Mouse (Mus musculus) limb, embryonic 12.5 days (tissue): ENCODE measurements around the gene Bco1. TPM values are rescaled to one million over a fixed set of nuclear protein-coding genes. Genes with fewer than 3 reads are reported as not detected.

Experiments
- ATAC-seq: fragments of 200-750 bp; cut with Nextera tagmentation; 2 replicates; pipeline ENCODE4 v1.8.0; 2017; ENCODE audit warnings: low read depth, moderate TSS enrichment; ENCODE audit not compliant: insufficient number of reproducible peaks, insufficient read depth, low FRiP score, low TSS enrichment
- H3K27ac ChIP-seq: fragments of 300-500 bp; sonication (generic); 2 replicates; pipeline ENCODE4 v1.5.1; 2016; ENCODE audit warnings: mild to moderate bottlenecking, moderate library complexity
- H3K27me3 ChIP-seq: fragments of 300-500 bp; sonication (generic); 2 replicates; pipeline ENCODE4 v1.6.1; 2016; ENCODE audit warnings: mild to moderate bottlenecking, moderate library complexity
- H3K36me3 ChIP-seq: fragments of 300-500 bp; sonication (generic); 2 replicates; pipeline ENCODE4 v1.6.1; 2016; ENCODE audit warnings: mild to moderate bottlenecking, moderate library complexity
- H3K4me1 ChIP-seq: fragments of 300-500 bp; sonication (generic); replicated peaks from 2 replicates; pipeline ENCODE4 v1.6.1; 2016
- H3K4me2 ChIP-seq: fragments of 300-500 bp; sonication (generic); 2 replicates; pipeline ENCODE4 v1.6.1; 2016; ENCODE audit warnings: mild to moderate bottlenecking, moderate library complexity
- H3K4me3 ChIP-seq: fragments of 300-500 bp; sonication (generic); replicated peaks from 2 replicates; pipeline ENCODE4 v1.5.1; 2016; ENCODE audit warnings: mild to moderate bottlenecking
- H3K9ac ChIP-seq: fragments of 300-500 bp; sonication (generic); replicated peaks from 2 replicates; pipeline ENCODE4 v1.6.1; 2016; ENCODE audit warnings: mild to moderate bottlenecking, moderate library complexity
- H3K9me3 ChIP-seq: fragments of 300-500 bp; sonication (generic); 2 replicates; pipeline ENCODE4 v1.6.1; 2016; ENCODE audit warnings: mild to moderate bottlenecking, moderate library complexity
- WGBS: fragments of 180-500 bp; shearing (Covaris S2); methylation state at CpG from one replicate; pipeline ENCODE4 v1.1.7; 2016; 5-methylcytosine and 5-hydroxymethylcytosine counted together
- polyA plus RNA-seq: library from polyadenylated mRNA; unstranded; fragments of >200 nt; fragmentation: Nextera tagmentation; extraction: Ambion mirVana; gene quantifications from 2 replicates; pipeline ENCODE4 v1.2.1, GENCODE M21; 2016

Gene Bco1
- polyA plus RNA-seq, result 0.14 and 0.41 TPM in 2 replicates

DNA sequence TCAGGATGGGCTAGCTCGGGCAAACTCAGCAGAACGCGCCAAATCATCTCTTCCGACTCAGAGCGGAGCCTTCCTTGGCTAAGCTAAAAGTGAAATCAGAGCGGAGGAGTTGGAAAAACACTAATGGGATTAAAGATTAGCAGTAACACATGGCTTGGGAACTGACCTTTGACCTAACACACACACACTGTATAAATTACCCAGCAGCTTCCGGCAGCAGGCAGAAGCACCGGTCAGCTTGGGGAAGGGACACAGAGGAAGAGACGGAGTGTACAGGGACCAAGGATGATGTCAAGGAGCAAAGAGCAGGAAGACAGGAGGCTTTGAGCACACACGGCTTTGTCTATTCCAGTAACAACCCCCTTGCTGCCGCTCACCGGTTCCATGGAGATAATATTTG lies at the start of gene Bco1:
Gene Bco1, plus strand, starts transcription at position 208 of the 400 bp plus-strand sequence.
- Histone ChIP-seq H3K9ac (no peak within 1 kb of the TSS), H3K9me3 (peaks cover 5% of the 10 kb centered on the region), H3K4me3 (no peak within 1 kb of the TSS), H3K27me3 (no peaks in the 10 kb centered on the region), H3K36me3 (no peaks in the 10 kb centered on the region), H3K4me1 (peaks cover 12% of the 10 kb centered on the region), H3K4me2 (no peak within 1 kb of the TSS), H3K27ac (no peak within 1 kb of the TSS)
- WGBS, result 51% methylated on average over 12 of the region's 12 CpGs
- no peak for ATAC-seq

- Histone ChIP-seq H3K4me1 (no peaks in the 10 kb centered on the region), H3K27ac (no peak overlapping the region), H3K4me3 (no peak overlapping the region), H3K4me2 (no peak overlapping the region), H3K9ac (no peak overlapping the region), H3K36me3 (no peaks in the 10 kb centered on the region), H3K27me3 (0 out of 2 replicates have a peak, but pooled peaks cover 2% of the 10 kb centered on the region), H3K9me3 (no peaks in the 10 kb centered on the region)
- ATAC-seq, result no peak
- 54% methylated on average over 7 of the region's 7 CpGs for WGBS
Observed at GRCm38 (mm10) chr8:117049444-117049843, 46.2 kb upstream of the Bco1 start.

- Histone ChIP-seq H3K36me3 (no peaks in the 10 kb centered on the region), H3K4me2 (no peak overlapping the region), H3K9me3 (no peaks in the 10 kb centered on the region), H3K4me3 (no peak overlapping the region), H3K4me1 (no peaks in the 10 kb centered on the region), H3K9ac (no peak overlapping the region), H3K27me3 (0 out of 2 replicates have a peak, but pooled peaks cover 2% of the 10 kb centered on the region), H3K27ac (no peak overlapping the region)
- WGBS, result 90% methylated on average over 9 of the region's 9 CpGs
- no peak for ATAC-seq
Observed at GRCm38 (mm10) chr8:117050763-117051162, 44.9 kb upstream of the Bco1 start.

DNA sequence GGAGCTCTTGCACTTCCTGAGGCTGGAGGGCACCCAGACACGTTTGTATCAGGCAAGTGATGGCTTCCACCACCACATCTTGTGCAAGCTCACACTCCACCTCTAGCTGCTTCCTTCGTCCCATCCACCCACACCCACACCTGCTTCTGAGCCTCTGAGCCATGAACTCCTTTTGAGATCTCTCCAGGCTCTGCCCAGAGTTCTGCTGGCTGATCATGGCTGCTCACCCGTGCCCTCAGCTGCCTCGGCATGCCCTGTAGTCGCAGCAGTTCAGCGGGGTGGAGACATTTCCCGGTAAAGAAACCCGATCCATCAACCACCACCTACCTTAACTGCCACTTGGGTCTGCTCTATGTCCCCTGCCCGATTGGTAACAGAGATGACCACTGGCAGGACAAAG lies 44.3 kb upstream of the Bco1 start:
- 50% methylated on average over 9 of the region's 9 CpGs for WGBS
- Histone ChIP-seq H3K4me2 (no peak overlapping the region), H3K9me3 (no peaks in the 10 kb centered on the region), H3K27me3 (0 out of 2 replicates have a peak, but pooled peaks cover 2% of the 10 kb centered on the region), H3K36me3 (no peaks in the 10 kb centered on the region), H3K4me3 (no peak overlapping the region), H3K9ac (no peak overlapping the region), H3K4me1 (no peaks in the 10 kb centered on the region), H3K27ac (no peak overlapping the region)
- no peak for ATAC-seq

GRCm38 (mm10) chr8:117053135-117054079 lies 42.2 kb upstream of the Bco1 start:
- H3K27me3 ChIP-seq, result 0 out of 2 replicates have a peak, but pooled peaks cover 2% of the 10 kb centered on the region
- no peak overlapping the region for H3K9ac ChIP-seq
- no peaks in the 10 kb centered on the region for H3K36me3 ChIP-seq
- H3K4me1 ChIP-seq, result no peaks in the 10 kb centered on the region
- WGBS, result 76% methylated on average over 12 of the region's 12 CpGs
- no peak overlapping the region for H3K4me2 ChIP-seq
- no peak overlapping the region for H3K4me3 ChIP-seq
- H3K9me3 ChIP-seq, result no peaks in the 10 kb centered on the region
- ATAC-seq, result no peak
- no peak overlapping the region for H3K27ac ChIP-seq

- Histone ChIP-seq H3K36me3 (no peaks in the 10 kb centered on the region), H3K27me3 (0 out of 2 replicates have a peak, but pooled peaks cover 2% of the 10 kb centered on the region), H3K4me3 (no peak overlapping the region), H3K4me2 (no peak overlapping the region), H3K9ac (no peak overlapping the region), H3K4me1 (no peaks in the 10 kb centered on the region), H3K27ac (no peak overlapping the region), H3K9me3 (no peaks in the 10 kb centered on the region)
- 85% methylated on average over 3 of the region's 3 CpGs for whole genome bisulfite sequencing
- no peak for ATAC-seq
Observed at GRCm38 (mm10) chr8:117054146-117054545, 41.5 kb upstream of the Bco1 start.

- Histone ChIP-seq H3K9me3 (no peaks in the 10 kb centered on the region), H3K9ac (no peak overlapping the region), H3K4me1 (no peaks in the 10 kb centered on the region), H3K27me3 (0 out of 2 replicates have a peak, but pooled peaks cover 2% of the 10 kb centered on the region), H3K4me3 (no peak overlapping the region), H3K27ac (no peak overlapping the region), H3K36me3 (no peaks in the 10 kb centered on the region), H3K4me2 (no peak overlapping the region)
- ATAC-seq, result no peak
- WGBS, result 75% methylated on average over 6 of the region's 6 CpGs
Observed at GRCm38 (mm10) chr8:117055097-117055496, 40.6 kb upstream of the Bco1 start.

DNA sequence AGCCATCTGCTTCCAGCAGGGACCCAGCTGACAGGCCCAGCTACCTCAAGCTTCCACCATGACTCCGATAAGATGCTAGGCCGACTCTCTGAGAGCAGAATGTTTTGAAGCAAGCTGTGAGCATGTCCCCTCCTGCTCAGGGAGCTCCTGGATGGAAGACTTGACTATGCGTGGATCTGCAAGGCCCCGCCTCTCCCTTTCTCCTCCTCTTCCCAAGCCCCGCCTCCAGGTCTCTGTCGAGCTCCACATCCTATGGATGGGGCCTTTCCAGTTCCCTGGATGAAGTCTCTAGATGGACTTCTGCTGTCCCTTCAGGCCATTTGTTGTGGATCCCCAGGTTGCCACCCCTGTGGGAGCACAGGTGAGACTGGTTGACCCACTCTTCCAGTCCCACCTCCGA lies 36.6 kb upstream of the Bco1 start:
- Histone ChIP-seq H3K4me2 (no peak overlapping the region), H3K4me1 (no peaks in the 10 kb centered on the region), H3K9me3 (peaks cover 6% of the 10 kb centered on the region), H3K9ac (no peak overlapping the region), H3K27ac (no peak overlapping the region), H3K27me3 (no peaks in the 10 kb centered on the region), H3K36me3 (no peaks in the 10 kb centered on the region), H3K4me3 (no peak overlapping the region)
- 68% methylated on average over 7 of the region's 7 CpGs for WGBS
- ATAC-seq, result no peak

GRCm38 (mm10) chr8:117060306-117060705 lies 35.3 kb upstream of the Bco1 start:
- H3K36me3 ChIP-seq, result no peaks in the 10 kb centered on the region
- H3K9ac ChIP-seq, result no peak overlapping the region
- ATAC-seq, result no peak
- no peaks in the 10 kb centered on the region for H3K27me3 ChIP-seq
- no peak overlapping the region for H3K27ac ChIP-seq
- no peaks in the 10 kb centered on the region for H3K4me1 ChIP-seq
- no peak overlapping the region for H3K4me2 ChIP-seq
- peaks cover 6% of the 10 kb centered on the region for H3K9me3 ChIP-seq
- WGBS, result 79% methylated on average over 13 of the region's 13 CpGs
- H3K4me3 ChIP-seq, result no peak overlapping the region

- H3K27me3 ChIP-seq, result no peaks in the 10 kb centered on the region
- H3K4me2 ChIP-seq, result no peak overlapping the region
- no peak overlapping the region for H3K4me3 ChIP-seq
- H3K36me3 ChIP-seq, result no peaks in the 10 kb centered on the region
- peaks cover 6% of the 10 kb centered on the region for H3K9me3 ChIP-seq
- WGBS, result 65% methylated on average over 13 of the region's 13 CpGs
- H3K9ac ChIP-seq, result no peak overlapping the region
- ATAC-seq, result no peak
- no peak overlapping the region for H3K27ac ChIP-seq
- no peaks in the 10 kb centered on the region for H3K4me1 ChIP-seq
Observed at GRCm38 (mm10) chr8:117061180-117061880, 34.3 kb upstream of the Bco1 start.

DNA sequence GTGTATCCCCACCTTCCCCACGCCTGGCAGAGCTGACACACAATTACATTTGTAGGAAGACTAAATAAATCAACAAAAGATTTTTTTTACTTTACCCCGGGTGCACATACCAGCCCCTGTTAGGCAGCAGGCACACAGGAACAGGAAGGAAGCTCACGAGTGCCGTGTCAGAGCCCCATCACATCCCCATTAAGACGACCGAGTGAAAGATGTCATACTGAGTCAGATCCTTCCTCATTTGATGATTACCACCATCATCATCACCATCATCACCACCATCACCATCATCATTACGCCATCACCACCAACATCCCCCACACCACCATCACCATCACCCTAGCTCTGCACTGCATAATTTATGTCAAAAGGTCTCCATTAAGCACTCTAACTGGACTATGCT lies 28.7 kb upstream of the Bco1 start:
- H3K27ac ChIP-seq, result no peak overlapping the region
- no peak overlapping the region for H3K4me2 ChIP-seq
- WGBS, result 90% methylated on average over 7 of the region's 7 CpGs
- H3K27me3 ChIP-seq, result no peaks in the 10 kb centered on the region
- peaks cover 6% of the 10 kb centered on the region for H3K9me3 ChIP-seq
- no peaks in the 10 kb centered on the region for H3K4me1 ChIP-seq
- no peaks in the 10 kb centered on the region for H3K36me3 ChIP-seq
- no peak overlapping the region for H3K4me3 ChIP-seq
- no peak for ATAC-seq
- H3K9ac ChIP-seq, result no peak overlapping the region
